Mouse (Mus musculus) testis, postnatal 10 days (tissue): ENCODE data around the gene Lrr1.
"Not testable (repeated sequence)": the region's sequence is repeated elsewhere in the genome, so short reads cannot be mapped to it uniquely, and the experiment has no call there.

Source experiments
- DNase-seq: peaks from one replicate; pipeline ENCODE4 v3.0.0; 2021; ENCODE audit warnings: low spot score

The Lrr1 gene

DNA sequence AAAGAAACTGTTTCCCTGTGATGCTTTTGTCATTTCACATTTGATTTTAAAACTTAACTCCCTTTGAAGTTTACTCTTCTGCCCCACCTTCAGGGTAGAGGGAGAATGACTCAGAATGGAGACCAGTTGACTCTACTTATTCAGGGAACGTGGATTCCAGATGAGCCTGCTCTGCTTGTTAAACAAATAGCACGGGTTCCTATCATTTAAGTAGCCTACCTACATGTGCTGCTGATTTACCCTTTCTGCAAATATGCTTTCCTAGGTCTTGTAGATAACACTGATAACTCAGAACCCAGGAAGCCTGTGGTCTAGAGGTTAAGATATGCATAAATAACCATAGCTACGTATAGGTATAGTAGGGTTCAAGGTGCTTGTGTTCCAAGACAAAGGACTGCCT is 3.7 kb upstream of the Lrr1 start:
- DNase-seq = no peak

DNA sequence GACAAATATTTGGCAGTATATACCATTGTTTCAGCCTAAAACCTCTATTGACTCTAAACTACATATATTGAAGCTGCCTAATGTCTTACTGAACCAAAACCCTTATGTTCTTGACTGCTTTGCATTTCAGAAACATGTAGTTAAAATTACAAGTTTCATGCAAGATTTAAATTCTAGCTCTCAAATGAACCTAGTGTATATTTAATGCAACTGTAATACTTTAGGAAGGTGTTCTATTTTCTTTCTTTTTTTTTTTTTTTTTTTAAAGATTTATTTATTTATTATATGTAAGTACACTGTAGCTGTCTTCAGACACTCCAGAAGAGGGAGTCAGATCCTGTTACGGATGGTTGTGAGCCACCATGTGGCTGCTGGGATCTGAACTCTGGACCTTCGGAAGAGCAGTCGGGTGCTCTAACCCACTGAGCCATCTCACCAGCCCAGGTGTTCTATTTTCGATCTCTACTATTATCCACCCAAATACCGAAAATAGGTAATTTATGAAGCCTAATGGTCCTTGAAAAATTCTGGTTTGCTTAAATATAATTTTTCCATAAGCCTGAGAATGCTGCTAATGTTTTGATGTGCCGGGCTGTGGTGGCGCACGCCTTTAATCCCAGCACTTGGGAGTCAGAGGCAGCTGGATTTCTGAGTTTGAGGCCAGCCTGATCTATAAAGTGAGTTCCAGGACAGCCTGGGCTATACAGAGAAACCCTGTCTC is 1.6 kb upstream of the Lrr1 start:
- not testable (repeated sequence) for DNase-seq

DNA sequence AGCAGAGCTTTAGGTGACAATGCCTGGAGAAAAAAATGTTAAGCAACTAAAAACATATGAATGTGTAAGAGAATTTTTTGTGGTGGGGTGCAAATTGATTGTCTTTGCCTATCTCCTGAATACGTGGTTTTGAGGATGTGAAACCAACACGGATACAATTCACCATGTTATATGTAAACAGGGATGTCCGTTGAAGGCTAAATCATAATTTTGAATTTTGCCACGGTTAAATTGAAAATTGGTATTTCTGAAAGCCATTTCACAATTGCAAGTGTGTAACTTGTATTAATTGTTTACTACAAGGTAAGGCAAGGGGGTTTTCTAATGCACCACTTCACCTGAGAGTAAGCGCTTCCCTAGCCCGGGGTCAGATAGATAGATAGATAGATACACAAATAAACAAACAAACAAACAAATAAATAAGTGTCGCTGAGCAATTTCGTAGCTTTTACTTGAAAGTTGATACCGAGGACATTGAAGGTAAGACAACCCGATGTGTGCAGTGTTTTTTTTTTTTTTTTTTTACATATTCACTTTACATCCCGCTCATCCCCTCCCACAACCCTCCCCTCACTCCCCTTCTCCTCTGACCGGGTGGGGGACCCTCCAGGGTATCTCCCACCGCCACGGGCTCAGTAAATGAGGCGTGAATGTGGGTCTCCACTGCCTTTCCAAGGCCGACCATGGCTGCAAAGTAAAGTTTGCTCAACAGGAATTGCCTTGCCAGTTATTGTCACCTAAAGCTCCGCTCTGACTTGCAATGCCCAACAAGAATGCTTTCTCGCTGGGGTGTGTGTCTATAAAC is 756 bp upstream of the Lrr1 start:
- DNase-seq = no peak

DNA sequence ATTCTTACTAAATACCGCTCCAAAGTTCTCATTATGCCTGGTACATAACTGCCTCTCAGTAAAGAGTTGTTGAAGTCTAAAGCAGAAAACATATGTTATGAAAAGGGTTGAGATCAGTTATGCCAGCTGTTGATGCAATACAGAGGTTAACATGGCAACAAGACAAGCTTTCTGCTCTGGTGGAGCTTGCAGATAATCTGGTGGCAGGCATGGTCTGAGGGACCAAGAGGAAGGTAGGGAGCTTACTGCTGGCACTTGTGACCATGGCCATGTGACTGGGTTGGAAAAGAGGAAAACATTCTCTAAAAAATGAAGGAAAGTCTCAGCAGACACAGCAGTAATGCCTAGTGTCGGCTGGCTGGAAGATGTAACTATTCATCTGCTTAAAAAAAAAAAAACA is 2.7 kb downstream of the Lrr1 start:
- DNase-seq = no peak

DNA sequence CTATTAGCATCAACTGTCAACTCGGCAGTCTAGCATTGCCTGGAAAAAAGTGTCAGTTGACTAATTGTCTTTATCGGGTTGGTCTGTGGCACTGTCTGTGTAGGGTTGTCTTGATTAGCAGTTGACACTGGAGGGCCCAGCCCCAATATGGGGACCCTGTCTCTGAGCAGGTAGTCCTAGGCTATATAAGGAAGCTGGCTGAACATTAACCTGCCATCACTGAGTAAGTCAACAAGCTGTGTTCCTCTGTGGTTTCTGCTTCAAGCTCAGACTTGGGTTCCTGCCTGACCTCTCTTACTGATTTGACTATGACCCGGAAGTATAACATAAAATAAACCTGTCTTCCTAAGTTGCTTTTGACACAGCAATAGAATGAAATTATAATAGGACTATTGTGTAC is 7.4 kb downstream of the Lrr1 start:
- DNase-seq = no peak

DNA sequence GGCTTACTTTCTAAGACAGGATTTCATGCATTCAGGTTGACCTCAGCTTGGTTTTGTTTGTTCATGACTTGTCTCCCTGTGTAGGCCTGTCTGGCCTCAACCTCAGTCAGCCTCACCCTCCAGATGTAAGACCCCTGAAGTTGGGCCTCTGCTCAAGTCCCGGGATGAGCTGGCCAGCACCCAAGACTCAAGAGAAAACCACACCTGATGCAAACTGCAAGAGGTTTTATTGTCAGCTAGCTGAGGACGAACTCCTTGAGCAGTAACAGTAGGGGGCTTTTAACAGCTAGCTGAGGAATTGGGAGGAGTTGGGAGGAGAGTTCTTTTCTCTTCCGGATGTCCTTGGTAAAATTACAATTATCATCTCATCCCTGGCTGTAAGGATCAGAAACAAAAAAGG is 8.9 kb downstream of the Lrr1 start:
- DNase-seq = no peak

DNA sequence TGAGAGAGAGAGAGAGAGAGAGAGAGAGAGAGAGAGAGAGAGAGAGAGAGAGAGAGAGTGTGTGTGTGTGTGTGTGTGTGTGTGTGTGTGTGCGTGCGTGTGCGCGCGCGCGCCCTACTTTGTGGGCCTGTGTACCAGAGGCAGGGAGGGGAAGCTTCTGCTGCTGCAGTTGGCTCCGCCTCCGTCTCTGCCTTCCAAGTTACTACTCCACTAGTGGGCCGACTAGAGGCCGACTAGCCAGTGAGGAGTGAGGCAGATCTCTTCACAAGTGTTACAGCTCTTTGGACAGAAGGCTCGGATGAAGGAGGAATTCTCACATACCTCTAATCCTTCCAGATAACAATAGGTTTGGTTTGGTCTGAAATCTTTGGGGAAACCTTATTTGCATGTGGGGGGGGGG is 10.8 kb downstream of the Lrr1 start:
- DNase-seq = no peak

DNA sequence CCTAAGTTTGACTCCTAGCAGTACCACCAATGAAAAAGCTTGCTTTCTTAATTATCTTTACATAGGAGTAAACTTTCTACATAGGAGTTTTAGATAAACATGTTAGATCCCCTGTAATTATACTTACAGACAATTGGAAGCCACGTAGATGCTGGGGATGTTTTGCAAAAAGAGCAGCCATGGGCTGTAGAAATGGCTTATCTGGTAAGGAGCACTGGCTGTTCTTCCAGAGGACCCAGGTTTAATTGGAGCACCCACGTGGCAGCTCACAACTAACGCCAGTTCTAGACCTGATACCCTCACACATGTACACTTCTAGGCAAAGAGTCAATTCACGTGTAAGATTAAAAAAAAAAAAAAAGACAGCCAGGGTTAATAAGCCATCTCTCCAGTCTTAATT is 13.2 kb downstream of the Lrr1 start:
- no peak for DNase-seq

DNA sequence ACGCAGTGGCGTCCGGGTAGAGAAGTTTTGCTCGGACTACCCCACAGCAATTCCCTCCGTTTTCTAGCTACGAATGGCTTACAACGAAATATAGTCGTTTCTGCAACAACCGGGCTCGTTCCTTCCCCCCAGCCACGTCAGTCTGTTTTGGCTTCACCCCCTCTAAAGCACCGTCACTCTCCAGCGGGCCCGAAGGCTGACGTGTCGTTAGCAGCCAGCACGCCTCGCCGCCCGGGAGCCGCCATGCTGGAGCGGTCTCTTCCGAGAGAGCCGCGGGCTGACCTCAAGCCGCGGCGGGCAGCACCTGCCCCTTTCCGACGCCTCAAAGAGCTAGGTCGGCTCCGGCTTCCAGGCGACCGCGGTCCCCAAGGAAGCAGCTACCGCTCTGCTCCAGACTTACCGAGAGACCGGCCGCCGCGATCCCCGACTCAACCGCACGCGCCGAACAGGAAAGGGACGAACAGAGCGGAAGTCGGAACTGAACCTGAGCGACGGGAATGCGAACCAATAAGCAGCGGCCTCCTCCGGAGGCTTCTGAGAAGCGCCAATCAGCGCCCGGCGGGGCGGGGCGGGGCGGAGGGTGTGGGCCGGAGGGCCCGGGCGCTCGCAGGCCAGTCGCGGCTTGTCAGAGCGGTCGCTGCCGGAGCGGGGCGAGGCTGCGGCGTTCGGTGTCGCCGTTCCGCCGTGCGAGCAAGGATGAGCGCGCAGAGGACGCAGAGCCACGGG is 15.1 kb downstream of the Lrr1 start, which contains the start of the genes Rpl36al and Mgat2:
TSS of gene Rpl36al (minus strand) at position 501 of the 726 bp plus-strand sequence.
TSS of gene Mgat2 (plus strand) at position 575 of the 726 bp plus-strand sequence.
- peak; percentile 100 for DNase-seq

DNA sequence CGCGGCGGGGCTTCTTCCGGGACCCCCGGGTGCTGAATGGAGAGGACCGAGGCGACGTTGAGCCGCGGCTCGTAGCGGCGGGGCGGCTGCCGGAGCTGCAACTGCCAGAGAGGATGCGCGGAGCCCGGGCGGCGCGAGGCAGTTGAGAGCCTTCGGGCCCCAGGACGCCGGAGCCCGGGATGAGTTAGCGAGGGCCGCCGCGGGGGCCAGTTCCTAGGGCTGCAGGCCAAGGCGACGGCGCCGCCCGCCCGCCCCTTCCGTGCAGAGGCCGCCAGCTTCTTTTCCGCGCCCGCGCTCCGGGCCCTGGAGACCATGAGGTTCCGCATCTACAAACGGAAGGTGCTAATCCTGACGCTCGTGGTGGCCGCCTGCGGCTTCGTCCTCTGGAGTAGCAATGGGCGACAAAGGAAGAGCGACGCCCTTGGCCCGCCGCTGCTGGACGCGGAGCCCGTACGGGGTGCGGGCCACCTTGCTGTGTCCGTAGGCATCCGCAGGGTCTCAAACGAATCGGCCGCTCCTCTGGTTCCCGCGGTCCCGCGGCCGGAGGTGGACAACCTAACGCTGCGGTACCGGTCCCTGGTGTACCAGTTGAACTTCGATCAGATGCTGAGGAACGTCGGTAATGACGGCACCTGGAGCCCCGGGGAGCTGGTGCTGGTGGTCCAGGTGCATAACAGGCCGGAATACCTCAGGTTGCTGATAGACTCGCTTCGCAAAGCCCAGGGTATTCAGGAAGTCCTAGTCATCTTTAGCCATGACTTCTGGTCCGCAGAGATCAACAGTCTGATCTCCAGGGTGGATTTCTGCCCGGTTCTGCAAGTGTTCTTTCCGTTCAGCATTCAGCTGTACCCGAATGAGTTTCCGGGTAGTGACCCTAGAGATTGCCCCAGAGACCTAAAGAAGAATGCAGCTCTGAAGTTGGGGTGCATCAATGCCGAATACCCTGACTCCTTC is 16.0 kb downstream of the Lrr1 start:
- DNase-seq = peak; percentile 74

DNA sequence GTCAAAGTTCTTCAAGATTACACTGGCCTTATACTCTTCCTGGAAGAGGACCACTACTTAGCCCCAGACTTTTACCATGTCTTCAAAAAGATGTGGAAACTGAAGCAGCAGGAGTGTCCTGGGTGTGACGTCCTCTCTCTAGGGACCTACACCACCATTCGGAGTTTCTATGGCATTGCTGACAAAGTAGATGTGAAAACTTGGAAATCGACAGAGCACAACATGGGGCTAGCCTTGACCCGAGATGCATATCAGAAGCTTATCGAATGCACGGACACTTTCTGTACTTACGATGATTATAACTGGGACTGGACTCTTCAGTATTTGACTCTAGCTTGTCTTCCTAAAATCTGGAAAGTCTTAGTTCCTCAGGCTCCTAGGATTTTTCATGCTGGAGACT is 16.8 kb downstream of the Lrr1 start:
- DNase-seq = no peak

DNA sequence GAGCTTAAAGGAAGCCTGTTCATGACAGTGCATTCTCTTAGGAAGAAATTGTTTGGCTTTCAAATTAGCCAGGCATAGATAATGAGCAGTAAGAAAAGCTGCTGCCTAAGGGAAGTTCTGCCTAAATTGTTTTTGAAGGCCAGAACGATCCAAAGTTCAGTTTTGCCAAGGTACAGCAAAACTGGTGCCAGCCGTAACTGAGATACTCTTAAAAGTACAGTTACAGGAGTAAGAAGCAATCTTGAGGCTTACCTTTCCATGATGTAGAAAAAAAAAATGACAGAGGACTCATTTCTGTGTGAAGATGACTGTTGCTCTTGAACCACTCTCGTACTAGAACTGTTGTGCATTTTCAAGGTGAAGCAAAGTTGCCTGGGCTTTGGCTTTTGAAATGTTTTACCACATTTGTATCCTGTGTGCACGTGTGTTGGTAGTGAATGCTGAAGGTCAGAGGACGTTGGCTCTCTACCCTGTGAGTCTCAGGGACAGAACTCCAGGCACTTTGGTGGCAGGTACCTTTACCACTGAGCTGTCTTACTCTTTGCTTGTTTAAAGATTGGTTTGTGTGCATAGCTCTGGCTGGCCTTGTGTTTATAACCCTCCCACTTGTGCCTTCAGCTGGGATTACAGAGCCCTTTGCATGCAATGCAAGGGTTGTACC is 18.3 kb downstream of the Lrr1 start:
- DNase-seq = no peak

DNA sequence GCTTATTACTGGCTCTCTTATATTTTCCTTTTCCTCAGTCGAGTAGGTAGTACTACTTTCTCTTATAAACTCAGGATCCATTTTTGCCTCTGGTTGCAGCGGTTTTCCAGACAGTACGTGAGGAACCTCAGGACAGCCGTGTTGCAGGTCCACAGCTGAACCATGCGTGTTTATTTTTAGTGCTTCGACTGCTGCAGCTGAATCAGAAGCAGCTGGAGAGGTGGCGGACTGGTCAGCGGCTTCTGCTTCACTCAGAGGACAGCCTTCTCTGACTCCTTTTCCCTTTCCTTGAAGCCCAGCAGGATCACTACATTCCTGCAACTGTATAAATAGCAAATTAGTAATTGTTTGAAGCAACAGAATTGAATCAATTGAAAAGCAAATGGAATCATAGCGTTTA is 21.5 kb downstream of the Lrr1 start:
- no peak for DNase-seq

DNA sequence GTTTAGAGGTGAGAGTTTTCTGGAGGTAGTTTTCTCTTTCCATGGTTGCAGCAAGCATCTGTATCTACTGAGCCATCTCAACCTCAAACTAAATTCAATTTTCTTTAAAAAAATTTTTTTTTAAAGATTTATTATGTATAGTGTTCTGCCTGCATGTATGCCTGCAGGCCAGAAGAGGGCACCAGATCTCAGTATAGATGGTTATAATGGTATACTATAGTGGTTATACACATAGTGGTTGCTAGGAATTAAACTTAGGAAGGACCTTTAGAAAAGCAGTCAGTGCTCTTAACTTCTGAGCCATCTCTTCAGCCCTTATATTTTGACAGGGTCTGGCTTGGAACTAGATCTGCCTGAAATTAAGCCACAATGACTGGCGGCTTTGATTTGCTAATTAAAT is 21.9 kb downstream of the Lrr1 start:
- DNase-seq = no peak

DNA sequence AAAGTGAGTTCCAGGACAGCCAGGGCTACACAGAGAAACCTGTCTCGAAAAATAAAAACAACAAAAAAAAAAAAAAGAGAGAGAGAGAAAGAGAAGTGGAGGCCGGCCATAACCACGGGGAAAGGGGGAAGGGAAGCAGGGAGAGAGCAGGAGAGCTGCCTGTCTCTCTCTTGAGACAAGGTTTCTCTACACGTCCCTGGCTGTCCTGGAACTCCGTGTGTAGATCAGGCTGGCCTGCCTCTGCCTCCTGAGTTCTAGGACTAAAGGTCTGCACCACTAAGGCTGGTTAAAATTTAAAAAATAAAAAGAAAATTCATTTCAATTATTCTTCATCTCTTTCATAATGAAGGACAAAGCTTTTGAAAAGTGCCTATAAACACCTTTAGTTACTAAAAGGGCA is 22.8 kb downstream of the Lrr1 start:
- DNase-seq = no peak

DNA sequence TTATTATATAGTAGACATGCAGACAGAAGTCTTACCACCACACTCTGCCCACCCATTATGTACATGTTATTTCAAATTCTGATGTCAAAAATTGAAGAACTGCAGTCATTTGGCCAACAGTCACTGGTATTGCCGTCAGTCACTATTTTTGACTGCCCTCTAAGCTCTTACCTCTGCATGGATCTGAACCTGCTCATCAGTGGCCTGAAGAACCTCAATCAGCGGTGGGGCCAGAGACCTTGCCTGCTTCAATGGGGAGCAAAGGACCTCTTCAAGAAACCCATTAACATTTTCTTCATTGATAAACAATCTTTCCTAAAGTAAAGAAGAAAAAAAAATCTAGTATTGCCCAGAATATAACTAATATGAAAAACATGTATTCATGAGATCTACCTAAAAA is 24.0 kb downstream of the Lrr1 start:
- no peak for DNase-seq

DNA sequence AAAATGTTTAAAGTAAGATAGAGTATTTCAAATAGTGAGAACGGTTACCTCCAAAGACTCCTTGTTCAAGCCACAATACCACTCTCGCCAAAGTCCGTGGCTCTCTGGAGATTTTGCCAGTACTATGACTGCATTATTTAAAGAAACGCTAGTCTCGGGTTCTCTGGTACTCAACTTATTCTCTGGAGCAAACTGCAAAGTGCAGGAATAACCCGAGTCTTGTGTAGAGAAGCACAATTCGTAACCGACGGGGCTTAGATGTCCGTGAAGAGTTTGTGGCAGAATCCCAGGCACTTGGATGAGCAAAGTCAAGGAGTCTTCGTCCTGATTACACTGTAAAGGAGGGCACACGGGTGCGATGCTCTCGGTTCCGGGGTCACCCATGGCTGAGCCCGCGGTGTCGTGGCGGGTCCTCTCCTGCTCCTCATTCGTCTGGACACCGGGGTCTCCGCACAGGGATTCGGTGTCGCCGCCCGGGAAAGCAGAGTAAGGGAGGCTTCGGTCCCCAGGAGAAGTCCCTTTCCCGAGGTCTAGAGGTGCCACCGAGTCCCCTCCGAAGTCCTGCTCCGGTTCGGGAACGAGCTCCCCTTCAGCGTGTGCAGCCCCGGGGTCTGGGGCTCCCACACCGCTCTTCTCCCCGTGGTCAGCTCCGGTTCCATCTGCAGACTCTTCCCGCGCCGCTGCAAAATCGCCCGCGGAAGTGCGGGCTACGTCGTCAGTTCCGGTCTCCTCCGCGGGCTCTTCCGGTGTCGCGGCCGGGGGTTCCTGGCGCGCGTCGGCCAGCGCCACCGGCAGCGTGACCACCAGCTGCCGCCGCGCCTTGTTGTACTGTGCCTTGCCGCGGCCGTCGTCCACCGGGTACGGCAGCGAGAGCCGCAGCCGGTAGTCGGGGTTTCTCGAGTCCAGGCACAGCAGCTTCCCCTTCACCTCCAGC is 28.1 kb downstream of the Lrr1 start, which contains the start of gene Gm49383:
TSS of gene Gm49383 (minus strand) at position 661 of the 934 bp plus-strand sequence.
- DNase-seq = peak; percentile 75

DNA sequence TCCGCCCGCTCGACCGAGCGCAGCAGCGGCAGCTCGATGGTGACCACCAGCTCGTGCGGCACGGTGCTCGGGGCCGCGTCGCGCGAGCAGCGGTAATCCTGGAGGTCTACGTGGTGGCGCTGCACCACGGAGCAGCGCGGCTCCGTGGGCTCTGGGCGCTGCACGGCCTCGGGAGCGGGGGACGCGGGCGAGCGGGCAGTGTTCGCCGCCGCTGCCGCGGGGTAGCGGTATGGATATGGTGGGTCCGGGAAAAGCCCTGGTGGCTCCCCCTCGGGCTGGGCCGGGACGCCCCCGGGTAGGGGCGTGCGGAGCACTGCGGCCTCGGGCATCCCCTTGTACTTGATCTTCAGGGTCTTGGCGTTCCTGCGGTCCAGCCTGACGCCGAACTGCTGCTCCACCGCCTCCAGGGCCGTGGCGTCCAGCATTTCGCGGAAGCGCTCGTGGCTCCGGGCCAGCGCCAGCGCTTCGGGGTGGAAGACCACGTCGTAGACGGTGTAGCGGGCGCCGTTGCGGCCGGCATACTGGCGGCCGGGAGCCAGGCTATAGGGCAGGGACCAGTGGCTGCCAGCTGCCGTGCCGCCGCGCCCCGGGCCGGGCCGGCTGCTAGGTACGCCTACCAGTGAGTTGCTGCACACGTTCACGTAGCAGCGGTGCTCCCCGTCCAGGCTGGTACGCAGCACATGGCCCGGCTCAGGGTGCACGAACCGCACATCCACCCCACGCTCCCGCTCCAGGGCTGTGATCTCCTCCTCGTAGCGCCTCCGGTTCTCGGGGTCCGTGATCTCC is 29.0 kb downstream of the Lrr1 start:
- peak; percentile 79 for DNase-seq

DNA sequence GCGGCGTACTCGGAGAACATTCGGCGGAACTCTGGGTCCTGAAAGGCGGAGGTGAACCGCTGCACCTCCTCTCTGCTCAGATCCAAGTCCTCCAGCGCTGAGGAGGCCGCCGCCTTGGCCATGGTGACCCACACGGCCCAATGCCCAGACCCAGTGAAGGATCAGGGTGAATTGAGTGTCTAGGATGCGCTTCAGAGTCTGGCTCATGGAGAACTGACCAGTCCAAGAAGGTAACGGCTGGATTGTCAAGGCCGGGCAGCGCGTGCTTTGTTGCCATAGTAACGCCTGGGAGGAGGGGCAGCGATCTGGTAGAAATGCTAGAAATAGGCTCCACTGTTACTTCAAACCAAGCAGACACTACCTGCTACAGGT is 29.5 kb downstream of the Lrr1 start, which contains the start of gene Dnaaf2:
TSS of gene Dnaaf2 (minus strand) at position 266 of the 372 bp plus-strand sequence.
- peak; percentile 88 for DNase-seq
